Mouse (Mus musculus): ENCODE data around the gene Myh7. TPM values are rescaled to one million over a fixed set of nuclear protein-coding genes. Genes with fewer than 3 reads are reported as not detected.

Gene Myh7
- total and polyA plus RNA-seq, 3 experiments: 0.08 TPM; not detected in 2

- TF ChIP-seq RAD21 (IDR thresholded peaks at IDR 0.05; ENCODE audit: low read depth, low read length): no peak
- TF ChIP-seq SIN3A (IDR thresholded peaks at IDR 0.05; ENCODE audit: low read length): no peak
- TF ChIP-seq PAX5 (IDR thresholded peaks at IDR 0.05; ENCODE audit: low read length): no peak
- no peak for TF ChIP-seq UBTF (IDR thresholded peaks at IDR 0.05; ENCODE audit: low read depth, low read length)
- TF ChIP-seq JUND (conservative IDR thresholded peaks at IDR 0.05; ENCODE audit: low read depth, low read length): no peak
- TF ChIP-seq ELF1 (IDR thresholded peaks at IDR 0.05; ENCODE audit: low read depth, low read length): no peak
- no peak for TF ChIP-seq USF2 (conservative IDR thresholded peaks at IDR 0.05; ENCODE audit: low read depth, low read length)
- no peak for TF ChIP-seq ZKSCAN1 (IDR thresholded peaks at IDR 0.05; ENCODE audit: borderline replicate concordance, low read depth, low read length)
- TF ChIP-seq CHD1 (IDR thresholded peaks at IDR 0.05; ENCODE audit: low read depth, low read length): no peak
- no peak for TF ChIP-seq TCF12 (IDR thresholded peaks at IDR 0.05; ENCODE audit: low read depth, low read length)
- no peak for TF ChIP-seq USF1 (IDR thresholded peaks at IDR 0.05; ENCODE audit: low read depth, low read length)
- no peak for TF ChIP-seq MAX (IDR thresholded peaks at IDR 0.05; ENCODE audit: low read length)
- no peak for TF ChIP-seq HCFC1 (IDR thresholded peaks at IDR 0.05; ENCODE audit: low read depth, low read length)
- no peak for TF ChIP-seq JUN (IDR thresholded peaks at IDR 0.05; ENCODE audit: insufficient read depth, low read depth, low read length)
- no peak for TF ChIP-seq E2F4 (IDR thresholded peaks at IDR 0.05; ENCODE audit: insufficient replicate concordance, low read depth, low read length)
- no peak for TF ChIP-seq MXI1 (IDR thresholded peaks at IDR 0.05; ENCODE audit: low read depth, low read length)
- TF ChIP-seq NELFE (IDR thresholded peaks at IDR 0.05; ENCODE audit: low read depth, low read length): no peak
- TF ChIP-seq ZMIZ1 (IDR thresholded peaks at IDR 0.05; ENCODE audit: low read depth, low read length): no peak
- Histone ChIP-seq H3K9ac (ENCODE audit: insufficient read depth, low read depth) (no peak overlapping the region), H3K4me3 (replicated peaks in 1 of 3; ENCODE audit: low read depth in 2 of 3, low read length in 2 of 3, poor library complexity in 1 of 3) (no peak overlapping the region), H3K4me2 (ENCODE audit: insufficient read depth, low read depth, poor library complexity, severe bottlenecking) (no peak overlapping the region), H3K9me3 (replicated peaks; ENCODE audit: low read length) (peaks cover 6% of the 10 kb centered on the region), H3K27ac (ENCODE audit: insufficient read depth, low read depth) (no peak overlapping the region), H3K27me3 (replicated peaks) (peaks cover 54% of the 10 kb centered on the region), H3K79me2 (replicated peaks; ENCODE audit: control insufficient read depth, extremely low read depth, insufficient read depth, poor library complexity, severe bottlenecking) (no peaks in the 10 kb centered on the region), H3K4me1 (ENCODE audit: control insufficient read depth in 1 of 2, insufficient read depth in 2 of 2) (no peaks in the 10 kb centered on the region), H3K36me3 (replicated peaks in 1 of 2; ENCODE audit: control insufficient read depth in 1 of 2, insufficient read depth in 1 of 2, low read length in 1 of 2) (no peaks in the 10 kb centered on the region)
- dilution Hi-C loops (cut with MboI; ENCODE audit: extremely low pct_ligation_motif_present, extremely low pct_unique_long_range_greater_than_20kb, low sequenced_read_pairs): no loop called here
- no peak for DNase-seq (ENCODE audit: extremely low read depth)
- in situ Hi-C loops (cut with MboI; ENCODE audit: low pct_ligation_motif_present, low pct_unique_long_range_greater_than_20kb, low sequenced_read_pairs): no loop called here
These were observed 9.7 kb upstream of the Myh7 start for GRCm38 (mm10) chr14:55003878-55004855.

DNA sequence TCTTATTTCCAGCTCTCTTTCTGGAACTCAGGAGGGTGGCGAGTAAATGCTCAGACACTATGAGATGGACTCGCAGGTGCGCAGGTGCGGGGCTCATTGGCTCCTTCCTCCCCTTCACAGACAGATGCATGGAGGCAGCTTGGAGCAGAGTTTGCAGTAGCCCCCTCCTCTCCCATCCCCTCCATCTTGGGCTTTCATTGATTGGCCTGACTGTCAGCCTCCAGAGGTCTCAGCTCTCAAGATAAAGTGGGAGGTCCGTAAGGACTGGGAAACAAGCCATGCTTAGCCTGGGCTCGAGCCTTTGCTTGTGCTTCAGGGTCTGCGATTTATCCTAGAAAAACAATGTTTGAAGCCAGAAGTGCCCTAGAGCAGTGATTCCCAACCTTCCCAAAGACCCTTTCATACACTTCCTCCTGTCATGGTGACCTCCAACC lies 8.3 kb upstream of the Myh7 start:
- in situ Hi-C loops (cut with MboI; ENCODE audit: low pct_ligation_motif_present, low pct_unique_long_range_greater_than_20kb, low sequenced_read_pairs): no loop called here
- no peak for DNase-seq (ENCODE audit: extremely low read depth)

More for the DNA sequence above, 8.3 kb upstream of the Myh7 start:
- H3K79me2 ChIP-seq (replicated peaks; ENCODE audit: control insufficient read depth, extremely low read depth, insufficient read depth, poor library complexity, severe bottlenecking): no peaks in the 10 kb centered on the region
- H3K9me3 ChIP-seq (replicated peaks; ENCODE audit: low read length): peaks cover 6% of the 10 kb centered on the region
- H3K9ac ChIP-seq (ENCODE audit: insufficient read depth, low read depth): no peak overlapping the region
- H3K27me3 ChIP-seq (replicated peaks): peaks cover 58% of the 10 kb centered on the region
- H3K4me1 ChIP-seq (ENCODE audit: control insufficient read depth in 1 of 2, insufficient read depth in 2 of 2): no peaks in the 10 kb centered on the region
- no peak overlapping the region for H3K27ac ChIP-seq (ENCODE audit: insufficient read depth, low read depth)
- dilution Hi-C loops (cut with MboI; ENCODE audit: extremely low pct_ligation_motif_present, extremely low pct_unique_long_range_greater_than_20kb, low sequenced_read_pairs): no loop called here
- H3K4me2 ChIP-seq (ENCODE audit: insufficient read depth, low read depth, poor library complexity, severe bottlenecking): no peak overlapping the region
- H3K36me3 ChIP-seq (replicated peaks in 1 of 2; ENCODE audit: control insufficient read depth in 1 of 2, insufficient read depth in 1 of 2, low read length in 1 of 2): no peaks in the 10 kb centered on the region
- no peak overlapping the region for H3K4me3 ChIP-seq (replicated peaks in 1 of 3; ENCODE audit: low read depth in 2 of 3, low read length in 2 of 3, poor library complexity in 1 of 3)
- no peak for TF ChIP-seq KAT2A (IDR thresholded peaks at IDR 0.05; ENCODE audit: insufficient replicate concordance, low read length)
- no peak for TF ChIP-seq PAX5 (IDR thresholded peaks at IDR 0.05; ENCODE audit: low read length)
- TF ChIP-seq ZNF384 (IDR thresholded peaks at IDR 0.05; ENCODE audit: low read depth, low read length): no peak
- TF ChIP-seq MAZ (IDR thresholded peaks at IDR 0.05; ENCODE audit: low read depth, low read length): no peak
- no peak for TF ChIP-seq MXI1 (IDR thresholded peaks at IDR 0.05; ENCODE audit: low read depth, low read length)
- TF ChIP-seq BHLHE40 (IDR thresholded peaks at IDR 0.05; ENCODE audit: low read depth, low read length): no peak
- TF ChIP-seq JUN (IDR thresholded peaks at IDR 0.05; ENCODE audit: insufficient read depth, low read depth, low read length): no peak
- no peak for TF ChIP-seq USF2 (conservative IDR thresholded peaks at IDR 0.05; ENCODE audit: low read depth, low read length)
- no peak for TF ChIP-seq MEF2A (IDR thresholded peaks at IDR 0.05; ENCODE audit: borderline replicate concordance, low read depth, low read length)
- no peak for TF ChIP-seq RCOR1 (conservative IDR thresholded peaks at IDR 0.05; ENCODE audit: low read depth, low read length)
- no peak for TF ChIP-seq ZC3H11A (IDR thresholded peaks at IDR 0.05; ENCODE audit: low read depth, low read length)
- TF ChIP-seq E2F4 (IDR thresholded peaks at IDR 0.05; ENCODE audit: insufficient replicate concordance, low read depth, low read length): no peak
- no peak for TF ChIP-seq NRF1 (IDR thresholded peaks at IDR 0.05; ENCODE audit: low read depth, low read length)
- TF ChIP-seq ZMIZ1 (IDR thresholded peaks at IDR 0.05; ENCODE audit: low read depth, low read length): no peak
- no peak for TF ChIP-seq EP300 (IDR thresholded peaks at IDR 0.05; ENCODE audit: low read length)
- no peak for TF ChIP-seq USF1 (IDR thresholded peaks at IDR 0.05; ENCODE audit: low read depth, low read length)

Data from CH12.LX (cell line).